Mouse (Mus musculus) right cerebral cortex, adult 2 months (tissue): ENCODE data around the gene E2f6.

Experiments used
- DNase-seq, 2 experiments: peaks; one replicate each; pipeline ENCODE4 v3.0.0; 2021 to 2022; ENCODE audit warnings: low spot score in 2 of 2

Gene E2f6

DNA sequence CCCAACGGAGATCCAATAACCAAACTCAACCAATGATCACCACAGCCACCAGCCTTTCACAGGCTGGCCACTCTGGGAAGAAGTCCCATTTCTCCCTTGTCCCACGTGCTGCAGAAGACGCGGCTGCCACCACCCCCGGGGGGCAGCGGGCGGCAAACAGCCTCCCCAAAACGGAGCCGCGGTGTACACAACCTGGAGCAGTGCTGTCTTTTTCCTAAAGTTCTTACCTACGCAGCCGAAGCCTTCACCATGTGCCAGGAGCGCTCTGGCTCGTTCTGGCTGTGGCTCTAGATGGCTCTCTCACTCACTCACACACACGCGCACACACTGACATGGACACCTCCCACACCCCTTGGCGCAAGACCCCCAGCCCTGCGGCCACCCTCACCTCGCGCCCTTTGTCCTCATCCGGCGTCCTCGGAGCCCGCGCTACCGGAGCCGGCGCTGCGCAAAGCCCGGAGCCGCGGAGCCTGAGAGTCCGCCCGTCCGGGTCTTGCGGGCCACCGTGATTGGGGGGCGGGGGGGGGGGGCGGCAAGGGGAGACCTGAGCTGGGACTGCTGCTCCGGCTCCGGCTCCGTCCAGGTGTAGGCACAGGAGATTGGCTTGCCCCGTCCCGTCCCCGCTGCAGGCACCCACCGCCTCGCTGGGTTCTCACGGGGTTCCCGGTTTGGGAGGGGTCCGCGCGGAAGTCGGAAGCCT, 10.4 kb upstream of the E2f6 start, which contains the start of gene Greb1:
Greb1 (minus strand) TSS at position 628 of the 700 bp plus-strand sequence.
- no peak for DNase-seq

DNA sequence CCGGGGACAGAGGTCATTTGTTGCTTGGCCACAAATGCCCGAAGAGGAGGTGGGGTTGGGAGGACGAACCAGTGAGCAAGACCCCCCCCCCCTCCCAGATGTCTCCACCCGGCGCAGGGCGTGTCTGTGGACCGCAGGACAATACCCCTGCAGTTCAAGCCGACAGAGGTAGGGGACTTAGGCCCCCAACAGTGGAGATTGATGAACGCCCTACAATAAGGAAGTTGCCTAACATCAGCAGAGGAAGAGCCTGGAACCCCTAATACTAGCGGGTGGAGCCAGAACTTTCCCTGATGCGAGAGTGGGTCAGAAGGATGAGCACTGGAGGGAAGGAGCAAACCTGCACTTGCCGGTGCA, 9.8 kb upstream of the E2f6 start:
- DNase-seq: no peak

DNA sequence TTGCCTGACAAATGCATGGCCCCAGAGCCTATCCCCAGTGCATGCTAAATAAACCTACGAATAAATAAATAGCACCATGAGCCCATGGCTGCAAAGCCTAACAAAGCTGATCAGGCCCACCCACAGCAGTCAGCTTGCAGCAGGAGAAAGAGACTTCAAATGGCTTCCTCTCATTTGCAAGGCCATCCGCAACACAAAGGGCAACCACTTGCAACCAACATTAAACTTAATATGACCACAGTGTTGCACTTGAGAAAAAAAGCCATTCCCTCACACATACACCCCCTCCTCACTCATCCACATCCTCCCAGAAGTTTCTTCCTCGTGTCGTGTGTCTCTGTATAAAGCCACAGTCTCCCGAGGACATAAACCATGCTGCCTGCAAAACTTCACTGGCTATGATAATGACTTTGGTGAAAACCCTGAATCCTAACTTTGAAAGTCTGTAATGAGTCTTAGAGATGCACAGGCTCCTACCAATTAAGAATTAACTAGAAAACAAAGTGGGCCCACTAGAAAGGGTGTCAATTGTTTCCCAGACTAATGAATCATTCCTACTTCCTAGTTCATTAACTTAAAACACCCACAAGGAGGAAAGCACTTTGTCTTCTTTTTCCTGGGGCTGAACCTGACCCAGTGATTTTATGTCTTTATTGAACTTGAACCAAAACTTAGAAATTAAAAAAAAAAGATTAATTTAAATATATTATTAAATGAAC, 7.4 kb upstream of the E2f6 start:
- DNase-seq: no peak

DNA sequence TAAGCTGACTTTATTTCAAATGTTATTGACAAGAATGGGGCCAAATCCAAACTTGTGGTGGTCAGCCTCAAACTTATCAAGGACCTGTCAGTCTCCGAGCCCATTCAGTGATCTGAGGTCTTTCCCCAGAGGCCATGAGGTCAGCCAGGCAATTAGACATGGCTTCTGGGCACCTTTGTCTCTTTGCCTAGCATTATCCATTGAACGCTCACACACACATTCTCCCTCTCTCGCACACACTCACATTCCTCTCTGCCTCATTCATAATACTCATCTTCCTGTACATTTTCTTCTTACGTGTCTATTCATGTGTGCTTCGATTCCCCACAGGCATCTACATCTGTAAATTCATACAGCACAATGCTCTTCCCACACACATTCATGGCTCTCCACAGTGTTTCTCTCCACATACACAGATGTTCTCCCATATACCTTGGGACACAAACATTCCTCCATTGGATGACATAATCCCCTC, 6.8 kb upstream of the E2f6 start:
- DNase-seq: no peak

DNA sequence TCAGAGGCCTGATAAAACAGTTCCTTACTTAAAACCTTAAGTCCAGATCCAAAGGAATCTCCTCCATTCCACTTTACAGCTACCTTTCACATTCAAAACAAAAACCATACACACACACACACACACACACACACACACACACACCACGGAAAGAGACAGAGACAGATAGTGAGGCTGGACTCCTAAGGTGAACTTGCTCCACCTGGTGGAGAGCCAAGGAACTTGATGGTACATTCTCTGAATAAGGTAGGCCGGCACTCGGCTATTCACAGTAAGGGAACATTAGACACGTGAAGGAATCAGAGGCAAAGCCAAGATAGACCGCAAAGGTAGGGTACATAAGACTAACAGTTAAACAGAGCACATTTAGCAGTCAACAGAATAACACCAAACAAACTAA, 5.3 kb upstream of the E2f6 start:
- DNase-seq: peak; percentile 91 to 92

DNA sequence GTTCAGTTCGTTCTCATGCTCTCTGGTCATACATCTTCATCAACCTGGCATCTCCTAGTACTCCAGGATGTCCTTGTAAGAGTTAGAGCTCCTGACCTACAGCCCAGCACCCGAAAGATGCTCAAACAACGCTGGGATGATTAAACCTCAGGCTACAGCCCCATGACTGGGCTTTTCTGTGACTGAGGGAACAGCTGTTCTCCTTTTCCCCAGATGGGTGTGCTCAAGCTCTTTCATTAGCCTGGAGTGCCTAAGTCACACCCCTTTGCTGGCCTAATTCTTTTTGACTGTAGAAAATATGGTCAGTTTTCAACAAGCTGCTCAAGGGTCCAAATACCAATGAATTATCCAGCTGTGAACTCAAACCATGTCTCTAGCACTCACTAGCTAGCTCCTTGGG, 2.7 kb upstream of the E2f6 start:
- DNase-seq: peak; percentile 59 to 60

DNA sequence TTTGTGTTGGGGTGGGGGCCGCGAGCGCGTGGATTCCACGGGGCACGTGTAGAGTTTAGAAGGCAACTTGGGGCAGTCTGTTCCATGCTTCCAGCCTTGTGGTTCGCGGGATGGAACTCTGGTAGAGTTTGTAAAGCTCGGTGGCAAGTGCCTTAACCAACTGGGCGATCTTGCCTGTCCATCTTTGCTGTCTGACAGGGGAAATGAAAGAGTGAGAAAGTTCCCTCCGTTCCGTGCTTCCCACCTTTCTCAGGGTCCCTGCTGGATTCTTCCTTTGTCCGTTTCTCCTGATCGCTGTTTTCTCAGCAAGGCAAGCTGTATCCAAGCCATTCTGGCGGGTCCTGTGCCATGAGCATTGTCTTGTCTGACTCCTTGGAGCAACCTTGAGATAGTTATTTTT, 714 bp downstream of the E2f6 start:
- no peak for DNase-seq

DNA sequence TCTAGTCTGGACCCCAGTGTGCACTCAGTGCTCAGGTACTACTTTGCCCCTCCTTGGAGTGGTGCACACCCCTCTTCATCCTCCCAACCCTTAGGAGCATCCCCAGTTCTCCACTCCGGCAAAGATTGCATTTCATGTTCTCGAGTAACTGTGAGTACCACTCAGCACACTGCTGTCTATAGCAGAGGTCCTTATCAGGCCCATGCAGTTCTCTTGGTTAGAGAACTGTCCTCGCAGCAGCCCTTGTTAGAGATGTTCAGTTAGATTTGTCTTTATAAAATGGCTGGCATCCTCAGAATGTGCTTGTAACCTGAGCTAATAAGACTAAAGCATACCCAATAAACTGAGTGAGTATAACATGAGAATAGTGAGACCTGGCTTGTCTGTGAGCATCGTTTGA, 6.4 kb downstream of the E2f6 start:
- DNase-seq: no peak

DNA sequence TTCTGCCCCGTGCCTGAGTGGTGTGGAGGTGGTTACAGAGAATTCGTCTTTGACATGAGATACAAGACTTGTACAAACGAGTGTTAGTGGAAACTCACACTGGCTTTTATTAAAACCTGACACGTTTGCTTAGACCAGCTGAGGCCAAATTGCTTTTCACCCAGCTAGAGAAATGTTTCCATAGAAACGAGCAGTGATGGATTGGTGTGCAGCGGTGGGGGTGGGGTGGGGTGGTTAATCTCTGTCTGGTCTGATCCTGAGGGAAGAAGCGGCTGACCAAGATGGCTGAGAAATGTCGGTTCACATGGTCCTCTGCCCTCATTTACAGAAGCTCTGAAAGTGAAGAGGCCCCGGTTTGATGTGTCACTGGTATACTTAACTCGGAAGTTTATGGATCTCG, 7.8 kb downstream of the E2f6 start:
- DNase-seq: no peak

DNA sequence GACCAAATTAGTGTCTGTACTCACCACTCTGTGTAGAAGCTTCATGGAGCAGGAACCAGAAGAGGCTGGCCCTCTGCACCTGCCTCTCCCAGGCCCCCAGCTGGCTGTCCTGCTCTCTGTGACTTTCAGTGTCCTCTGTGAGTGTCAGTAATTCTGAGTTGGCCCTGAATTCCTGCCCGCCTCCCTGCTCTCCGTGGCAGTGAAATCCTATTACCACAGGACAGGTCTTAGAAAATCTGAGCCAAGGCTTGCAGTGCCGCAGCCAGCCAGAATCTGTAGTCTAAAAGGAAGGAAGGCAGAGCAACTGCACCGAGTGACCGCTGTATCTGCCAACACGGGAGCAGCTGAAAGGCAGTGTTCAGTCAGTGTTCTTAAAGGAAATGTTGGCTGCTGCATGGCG, 10.0 kb downstream of the E2f6 start:
- DNase-seq: no peak

DNA sequence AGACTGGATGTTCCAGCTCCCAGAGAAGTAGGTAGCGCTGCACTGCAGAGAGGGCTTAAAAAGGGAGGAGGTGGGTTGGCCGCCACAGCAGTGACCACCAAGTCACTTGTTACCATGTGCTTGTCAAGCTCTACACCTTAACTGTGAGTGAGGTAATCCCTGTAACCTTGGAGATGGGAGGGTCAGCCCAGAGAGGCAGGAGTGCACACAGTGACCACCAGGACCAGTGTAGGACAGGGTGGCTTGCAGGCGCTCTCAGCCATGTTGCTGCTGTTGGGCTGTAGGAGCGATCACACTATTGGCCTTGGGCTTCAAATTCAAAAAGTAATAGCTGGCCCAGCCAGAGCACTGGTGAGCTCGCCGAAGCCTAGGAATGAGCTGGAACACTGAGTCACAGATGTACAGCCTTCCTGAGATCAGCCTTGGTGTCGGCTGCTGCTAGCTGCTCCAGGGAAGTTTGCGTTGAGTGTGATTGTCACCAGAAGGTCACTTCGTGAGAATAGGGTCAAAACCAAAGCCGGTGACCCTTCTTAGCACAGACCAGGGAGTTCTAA, 11.5 kb downstream of the E2f6 start:
- DNase-seq: no peak

DNA sequence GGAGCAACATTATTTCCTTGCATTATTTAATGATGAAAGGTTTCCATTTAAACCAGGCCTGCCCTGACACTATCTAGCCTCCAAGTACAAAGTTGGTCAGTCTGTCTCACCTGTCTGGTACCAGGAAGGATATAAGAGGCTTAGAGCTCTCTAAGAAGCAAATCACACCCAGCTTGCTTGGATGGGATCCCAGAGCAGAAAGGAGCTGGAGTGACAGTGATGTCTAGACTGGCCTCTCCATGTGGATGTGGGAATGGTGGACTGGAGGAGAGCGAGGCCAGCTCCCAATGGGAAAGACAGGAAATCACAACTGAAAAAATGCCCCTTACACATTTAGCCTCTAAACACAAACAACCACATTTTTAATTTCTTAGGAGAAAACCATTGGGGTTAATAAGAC, 12.9 kb downstream of the E2f6 start:
- DNase-seq: no peak

DNA sequence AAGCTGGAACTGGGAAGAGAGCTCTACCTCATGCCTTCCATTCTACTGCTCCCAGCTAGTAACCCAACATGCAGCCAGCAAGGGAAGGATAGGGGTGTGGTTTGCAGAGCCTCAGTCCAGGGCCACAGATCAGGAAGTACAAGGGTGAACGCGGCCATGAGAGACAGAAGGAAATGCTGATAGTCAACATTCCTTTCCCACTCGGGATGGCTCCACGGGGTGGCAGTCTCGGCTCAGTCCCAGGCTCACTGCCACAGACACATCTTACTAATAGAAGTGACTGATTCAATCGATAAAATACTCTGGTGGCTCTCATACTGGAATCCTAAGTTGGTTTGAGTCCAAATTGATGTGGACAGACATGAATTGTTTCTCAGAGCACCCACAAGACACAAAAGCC, 17.7 kb downstream of the E2f6 start:
- peak; percentile 47 to 48 for DNase-seq

DNA sequence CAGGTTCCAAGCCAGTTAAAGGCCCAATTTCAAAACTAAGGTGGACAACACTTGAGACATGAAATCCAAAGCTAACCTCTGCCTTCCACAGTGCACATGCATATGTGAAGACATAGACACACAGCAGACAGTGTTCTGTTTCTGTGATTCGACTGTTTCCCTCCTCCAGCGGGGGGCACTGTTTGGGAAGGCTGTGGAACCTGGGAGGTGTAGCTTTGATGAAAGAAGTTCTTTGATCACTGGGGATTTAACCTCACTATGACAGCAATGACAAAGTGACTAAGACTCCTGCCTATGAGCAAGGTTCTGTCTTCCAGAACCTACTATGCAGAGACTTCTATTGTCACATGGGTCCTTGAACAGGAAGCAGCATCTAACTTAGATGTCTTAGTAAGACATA, 19.0 kb downstream of the E2f6 start:
- DNase-seq: no peak

DNA sequence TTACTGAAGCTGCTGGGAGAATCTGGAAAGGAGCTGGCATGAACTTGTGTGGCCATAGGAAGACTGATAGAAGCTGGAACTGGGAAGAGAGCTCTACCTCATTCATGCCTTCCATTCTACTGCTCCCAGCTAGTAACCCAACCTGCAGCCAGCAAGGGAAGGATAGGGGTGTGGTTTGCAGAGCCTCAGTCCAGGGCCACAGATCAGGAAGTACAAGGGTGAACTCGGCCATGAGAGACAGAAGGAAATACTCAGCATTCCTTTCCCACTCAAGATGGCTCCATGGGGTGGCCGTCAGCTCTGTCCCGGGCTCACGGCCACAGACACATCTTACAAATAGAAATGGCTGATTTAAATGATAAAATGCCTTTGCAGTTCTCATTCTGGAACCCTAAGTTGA, 20.3 kb downstream of the E2f6 start:
- DNase-seq: no peak

DNA sequence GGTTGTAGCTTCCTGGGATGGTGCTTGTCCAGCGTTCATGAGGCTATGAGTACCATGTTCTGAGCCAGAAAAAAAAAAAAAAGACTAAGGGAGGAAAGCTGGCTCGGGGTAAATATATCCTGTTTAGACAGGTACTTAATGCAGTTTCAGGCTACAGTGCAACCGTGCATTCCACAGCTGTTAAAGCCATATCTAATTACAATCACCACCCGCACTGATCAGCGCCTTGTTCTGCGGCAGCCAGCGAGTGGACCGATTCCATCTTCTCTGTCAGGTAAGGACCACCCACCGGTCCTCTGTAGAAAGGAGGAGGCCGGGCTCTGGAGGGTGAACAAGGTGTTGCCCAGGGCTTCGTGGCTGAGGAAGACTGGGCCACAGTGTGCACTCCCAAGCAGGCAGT, 23.9 kb downstream of the E2f6 start:
- no peak for DNase-seq

DNA sequence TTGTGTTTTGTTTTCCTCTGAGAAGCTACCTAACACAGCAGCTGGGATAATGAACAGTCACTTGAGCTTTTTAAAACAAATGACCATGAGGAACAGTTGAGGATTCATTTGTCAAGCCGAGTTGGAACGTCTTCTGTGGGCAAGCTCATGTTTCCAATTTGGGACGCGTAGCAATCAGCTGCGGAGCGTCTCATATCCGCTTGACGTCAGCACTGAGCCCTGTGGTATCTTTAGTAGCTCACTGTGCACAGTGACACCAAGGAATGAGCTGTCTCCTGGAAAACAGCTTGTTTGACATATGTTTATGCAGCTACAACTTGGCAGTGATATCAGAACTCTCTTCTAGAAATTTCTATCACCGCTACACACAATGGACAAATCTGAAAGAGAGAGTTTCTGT, 25.4 kb downstream of the E2f6 start:
- peak; percentile 80 to 87 for DNase-seq

DNA sequence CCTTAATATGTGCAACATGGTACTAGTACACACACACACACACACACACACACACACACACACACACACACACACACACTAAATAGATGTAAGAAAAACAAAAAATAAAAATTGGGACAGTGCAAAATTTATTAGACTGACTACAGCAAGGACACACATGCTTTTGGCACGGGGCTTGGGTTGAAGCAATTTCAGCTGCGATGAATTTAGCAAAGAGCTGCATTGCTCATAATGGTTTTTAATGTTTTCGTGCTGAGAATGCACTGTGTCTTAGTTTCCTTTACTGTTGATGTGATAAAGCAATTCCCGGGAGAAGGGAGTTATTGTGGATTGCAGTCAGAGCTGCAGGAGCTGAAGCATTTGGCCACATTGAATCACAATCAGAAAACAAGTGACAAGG, 27.0 kb downstream of the E2f6 start:
- DNase-seq: no peak

DNA sequence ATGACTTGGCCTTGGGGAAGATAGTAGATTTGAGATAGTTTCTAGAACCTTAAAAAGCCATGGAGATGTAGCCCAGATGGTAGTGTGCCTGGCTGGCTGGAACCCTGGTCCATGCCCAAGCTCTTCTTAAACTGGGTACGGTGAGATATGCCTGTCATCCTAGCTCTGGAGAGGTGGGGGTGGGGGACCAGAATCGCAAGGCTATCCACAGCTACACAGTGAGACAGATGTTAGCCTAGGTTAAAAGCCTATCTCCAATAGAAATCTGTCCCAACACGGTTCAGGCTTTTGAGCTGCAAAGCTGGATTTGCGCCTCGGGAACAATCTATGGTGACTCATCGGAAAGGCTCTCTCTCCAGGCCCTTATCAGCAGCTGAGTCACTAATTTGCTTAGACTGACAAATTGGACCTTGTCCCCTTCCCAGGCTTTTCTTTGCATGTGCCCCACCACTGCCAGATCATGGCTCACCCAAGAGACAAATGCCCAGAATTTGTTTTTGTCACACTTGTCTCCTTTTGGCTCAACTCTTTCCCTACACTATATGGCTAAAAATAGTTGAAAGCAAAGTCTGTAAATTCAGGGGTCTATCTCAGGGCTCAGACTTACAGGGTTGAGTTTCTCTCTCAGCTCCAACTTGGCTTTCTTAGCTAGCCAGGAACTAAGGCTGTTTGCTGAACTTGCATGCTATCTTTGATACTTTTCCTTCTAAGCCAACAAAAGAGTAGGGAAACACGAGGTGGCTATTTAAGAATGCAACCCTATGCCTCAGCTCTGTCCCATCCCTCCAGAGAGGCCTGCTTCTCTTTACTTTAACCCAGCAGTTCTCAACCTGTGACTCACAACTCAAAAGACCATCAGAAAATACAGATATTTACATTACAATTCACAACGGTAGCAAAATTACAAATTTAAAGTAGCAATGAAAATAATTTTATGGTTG, 30.3 kb downstream of the E2f6 start:
- no peak for DNase-seq

DNA sequence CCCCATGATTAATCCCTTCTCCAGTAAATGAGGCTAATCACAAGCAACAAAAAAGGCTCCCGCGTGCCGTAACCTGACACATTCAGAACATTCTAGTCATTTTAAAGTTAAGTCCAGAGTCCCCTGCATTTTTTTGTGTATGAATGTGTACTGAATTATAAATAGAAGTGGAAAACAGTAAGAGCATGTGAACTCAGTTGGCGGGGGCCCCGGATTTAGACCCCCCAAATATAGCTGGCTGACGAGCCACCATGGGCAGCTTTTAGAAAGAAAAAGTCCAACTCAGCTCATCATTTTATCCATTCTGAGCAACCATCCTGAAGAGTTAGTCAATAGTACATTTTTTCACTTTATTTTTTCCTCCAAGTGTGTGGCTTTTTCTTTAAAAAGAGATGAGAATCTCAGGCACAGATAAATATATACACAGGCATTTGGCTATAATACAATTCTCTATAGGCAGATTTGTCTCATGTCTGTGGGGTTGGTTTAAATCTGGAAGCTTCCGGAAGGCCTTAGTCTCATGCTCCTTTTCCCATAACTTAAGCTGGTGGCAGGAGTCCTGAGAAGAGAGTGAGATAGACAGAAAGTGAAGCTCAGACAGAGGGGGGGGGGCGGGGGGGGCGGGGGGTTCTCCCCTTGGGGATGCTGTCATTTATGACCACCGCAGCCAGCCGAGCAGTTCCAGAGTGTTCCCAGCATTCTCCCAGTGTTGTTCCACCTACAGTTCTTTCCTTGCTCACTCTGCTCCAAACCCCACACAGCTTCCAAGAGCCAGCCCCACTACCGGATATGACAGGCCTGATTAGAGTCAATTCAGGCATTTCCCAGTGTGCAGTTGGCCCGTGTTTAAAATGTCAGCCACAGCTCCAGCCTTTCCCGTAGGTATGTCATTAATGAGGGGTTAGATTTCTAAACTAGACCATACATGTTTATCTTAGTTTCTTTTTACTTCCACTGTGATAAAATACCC, 34.1 kb downstream of the E2f6 start:
- peak; percentile 51 to 53 for DNase-seq

DNA sequence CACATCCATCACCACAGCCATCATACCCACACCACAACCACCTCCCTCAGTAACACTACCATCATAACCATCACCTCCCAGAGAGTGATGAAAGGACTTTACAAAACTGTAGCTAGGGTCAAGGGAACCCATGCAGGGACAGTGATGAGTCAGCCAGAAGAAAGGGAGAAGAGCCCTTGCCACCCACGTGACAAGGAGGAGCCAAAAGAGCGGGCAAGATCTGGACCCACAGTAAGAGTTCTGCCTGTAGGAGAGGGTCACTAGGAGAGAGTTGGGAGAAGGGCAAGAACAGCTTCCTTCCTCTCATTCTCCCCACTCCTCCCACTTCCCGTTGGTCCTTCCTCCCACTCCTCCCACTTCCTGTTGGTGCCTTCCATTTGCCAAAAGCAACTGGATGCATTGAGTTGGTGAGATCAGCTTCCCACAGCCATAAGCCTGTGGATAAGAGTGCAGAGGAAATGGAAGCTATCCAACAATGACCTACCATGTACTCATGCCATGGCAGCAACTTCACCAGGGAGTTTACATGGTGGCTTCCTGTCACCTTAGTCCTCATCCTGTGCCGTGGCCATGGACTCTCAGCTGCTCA, 36.5 kb downstream of the E2f6 start:
- no peak for DNase-seq
